Mouse (Mus musculus) thymus, postnatal 36 days (tissue): ENCODE measurements around the gene Ppp4r3a.

Experiments used
- DNase-seq, 2 experiments: peaks; one replicate each; pipeline ENCODE4 v3.0.0; 2022; ENCODE audit warnings: mixed read lengths in 2 of 2

Ppp4r3a gene

DNA sequence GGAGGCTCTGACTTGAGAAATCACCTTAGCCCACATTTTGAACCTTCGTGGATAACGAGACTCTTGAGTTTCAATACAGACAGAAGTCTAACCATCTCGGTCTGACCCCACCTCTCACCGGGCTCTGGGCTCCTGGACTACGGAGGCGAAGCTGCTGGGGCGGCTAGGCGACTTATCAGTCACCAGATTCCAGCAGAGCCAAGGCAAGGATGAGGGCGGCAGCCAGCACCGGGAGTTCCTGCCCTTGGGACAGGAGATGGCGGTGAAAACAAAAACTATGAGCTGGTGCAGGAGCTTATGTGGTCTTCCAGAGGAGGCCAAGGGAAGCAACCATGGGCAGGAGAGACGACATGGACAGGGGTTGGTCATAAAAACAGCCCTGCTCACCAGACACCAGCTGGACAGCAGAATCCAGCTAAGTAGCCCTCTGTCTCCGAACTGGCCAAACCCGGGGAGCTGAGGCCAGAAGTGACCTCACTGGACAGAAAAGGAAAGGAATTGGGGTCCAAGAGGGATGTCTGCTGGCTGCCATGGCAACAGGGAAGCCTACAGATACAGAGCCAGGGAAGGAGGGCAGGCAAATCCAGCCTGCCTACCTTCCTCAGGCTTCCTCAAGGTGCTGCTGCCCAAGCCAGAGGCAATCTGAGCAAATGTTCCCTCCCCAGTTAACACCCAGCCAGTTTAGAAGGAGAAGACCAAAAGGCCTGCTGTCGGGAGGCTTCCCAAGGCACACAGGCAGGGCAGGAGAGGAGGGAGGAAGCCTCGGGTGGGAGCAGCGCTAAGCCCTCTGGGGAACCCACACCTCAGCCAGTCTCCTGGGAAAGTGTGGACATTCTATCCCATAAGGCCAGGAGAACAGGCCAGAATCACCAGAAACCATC is 71.1 kb downstream of the Ppp4r3a start:
- DNase-seq = no peak

DNA sequence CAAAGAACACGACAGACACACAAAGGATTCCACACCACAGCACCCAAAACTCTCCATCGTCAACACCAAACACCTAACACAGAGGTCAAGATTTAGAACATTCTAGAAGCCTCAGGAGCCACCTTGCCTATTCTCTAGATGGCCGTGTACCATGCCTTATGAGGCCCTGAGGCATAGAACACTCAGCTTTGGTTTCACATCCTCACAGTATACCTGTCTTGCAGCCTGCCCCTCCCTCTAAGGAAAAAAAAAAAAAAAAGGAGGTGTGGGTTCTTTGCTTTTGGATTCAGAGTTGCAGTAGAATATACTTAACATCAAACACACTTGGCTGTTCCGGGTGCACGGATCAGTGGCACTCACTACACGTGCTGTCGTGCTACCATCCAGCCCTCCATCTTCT is 72.5 kb downstream of the Ppp4r3a start:
- no peak for DNase-seq

DNA sequence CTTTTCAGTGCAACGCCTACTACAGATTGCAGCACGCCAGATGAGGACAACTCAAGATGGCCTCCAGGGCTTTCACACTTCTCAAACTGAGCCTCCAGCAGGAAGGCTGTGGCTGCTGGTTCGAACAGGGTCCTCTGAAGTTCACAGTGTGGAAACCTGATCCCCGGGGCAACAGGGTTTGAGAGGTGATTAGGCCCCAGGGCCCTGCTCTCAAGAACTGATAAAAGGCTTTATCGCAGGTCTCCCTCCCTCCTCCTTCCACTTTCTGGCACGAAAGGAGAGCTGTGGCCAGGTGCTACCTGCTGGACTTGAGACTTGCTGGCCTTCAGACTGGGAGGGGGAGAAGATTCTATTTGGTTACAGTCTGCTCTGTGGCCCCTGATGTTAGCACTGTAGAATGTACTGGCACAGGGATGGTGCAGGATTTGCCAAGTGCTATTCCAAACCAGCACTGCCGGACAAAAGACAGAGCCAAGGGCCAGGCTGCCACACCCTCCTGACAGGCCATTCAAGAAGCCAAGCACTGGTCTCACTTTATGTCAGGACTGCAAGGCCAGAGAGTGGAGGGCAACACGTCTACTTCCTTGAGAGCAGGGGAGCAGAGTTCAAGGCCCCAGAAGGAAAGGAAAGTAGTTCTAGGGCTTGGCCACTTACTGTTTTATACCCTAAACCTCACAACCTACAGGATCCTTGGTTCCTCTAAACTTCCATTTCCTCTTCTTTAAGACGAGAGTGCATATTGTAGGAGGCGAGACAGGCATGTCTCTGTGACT is 73.2 kb downstream of the Ppp4r3a start:
- DNase-seq = no peak

DNA sequence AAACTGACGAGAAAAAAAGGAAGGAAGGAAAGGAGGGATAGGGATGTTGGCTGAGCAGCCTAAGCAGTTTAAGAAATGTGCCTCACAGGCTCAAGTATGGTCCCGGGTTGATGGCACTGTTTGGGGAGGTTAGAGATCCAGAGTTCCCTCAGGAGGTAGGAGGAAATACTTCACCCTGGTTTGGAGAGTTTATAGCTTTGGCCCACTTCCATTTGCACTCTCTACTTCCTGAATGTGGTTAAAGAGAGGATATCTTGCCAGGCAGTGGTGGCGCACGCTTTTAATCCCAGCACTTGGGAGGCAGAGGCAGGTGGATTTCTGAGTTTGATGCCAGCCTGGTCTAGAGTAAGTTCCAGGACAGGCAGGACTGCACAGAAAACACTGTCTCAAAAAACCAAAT is 74.3 kb downstream of the Ppp4r3a start:
- no peak for DNase-seq

DNA sequence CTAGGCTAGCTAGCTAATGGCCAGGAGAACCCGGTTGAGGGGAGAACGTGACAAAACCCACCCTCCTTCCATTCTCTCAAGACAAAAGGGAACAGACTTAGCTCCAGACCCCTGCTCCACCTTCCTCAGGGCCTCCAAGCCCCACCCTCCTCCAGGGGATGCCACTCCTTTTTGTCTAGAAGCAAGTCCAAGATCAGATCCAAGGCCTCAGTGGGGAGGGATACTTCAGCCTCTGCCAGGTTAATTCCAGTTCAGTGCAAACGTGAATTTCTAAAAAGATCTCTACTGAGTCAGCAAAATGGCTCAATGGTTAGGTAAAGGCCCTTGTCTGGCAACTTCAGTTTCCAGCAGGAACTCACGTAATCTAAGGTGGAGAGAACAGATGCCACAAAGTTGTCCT is 74.9 kb downstream of the Ppp4r3a start:
- DNase-seq = no peak

DNA sequence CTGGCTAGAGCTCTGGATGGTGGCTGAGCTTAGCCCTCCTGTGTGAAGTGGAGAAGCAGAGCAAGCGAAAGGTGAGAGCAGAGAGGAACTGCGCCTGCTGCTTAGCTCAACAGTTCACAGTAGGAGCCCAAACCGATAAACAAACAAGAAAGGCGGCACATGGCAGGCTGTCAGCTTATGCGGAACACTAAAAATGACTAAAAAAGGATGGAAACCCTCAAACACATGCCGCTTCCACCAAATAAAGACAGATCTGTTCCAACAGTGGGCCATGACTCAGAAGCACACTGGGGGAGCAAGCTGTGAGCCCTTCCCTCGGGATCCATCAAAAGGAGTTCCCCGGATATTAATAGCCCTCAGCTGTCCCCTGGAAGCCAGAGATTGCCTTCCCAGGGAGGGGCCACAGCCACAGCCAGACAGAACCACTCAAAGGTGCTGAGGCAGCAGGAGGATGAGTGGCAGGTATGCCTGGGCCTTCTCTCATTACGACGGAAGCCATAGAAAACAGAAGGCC is 75.5 kb downstream of the Ppp4r3a start:
- no peak for DNase-seq

DNA sequence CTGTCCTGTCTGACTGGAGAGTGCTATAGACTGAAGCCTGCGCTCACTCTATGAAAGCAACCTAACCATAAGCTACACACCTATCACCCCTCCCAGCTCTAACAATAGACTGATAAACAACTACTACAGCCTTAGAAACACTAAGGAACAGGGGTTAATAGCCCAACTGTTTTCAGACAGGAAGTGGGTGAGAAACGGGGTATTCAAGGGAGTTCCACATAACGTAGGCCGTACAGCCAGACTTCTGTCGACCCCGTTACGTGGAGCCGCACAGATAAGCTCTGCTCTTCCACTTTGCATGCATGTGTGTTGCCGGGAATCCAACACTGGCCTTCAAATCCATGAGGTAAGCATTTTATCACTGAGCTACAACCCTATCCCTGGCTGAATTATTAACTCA is 76.1 kb downstream of the Ppp4r3a start:
- DNase-seq = no peak

DNA sequence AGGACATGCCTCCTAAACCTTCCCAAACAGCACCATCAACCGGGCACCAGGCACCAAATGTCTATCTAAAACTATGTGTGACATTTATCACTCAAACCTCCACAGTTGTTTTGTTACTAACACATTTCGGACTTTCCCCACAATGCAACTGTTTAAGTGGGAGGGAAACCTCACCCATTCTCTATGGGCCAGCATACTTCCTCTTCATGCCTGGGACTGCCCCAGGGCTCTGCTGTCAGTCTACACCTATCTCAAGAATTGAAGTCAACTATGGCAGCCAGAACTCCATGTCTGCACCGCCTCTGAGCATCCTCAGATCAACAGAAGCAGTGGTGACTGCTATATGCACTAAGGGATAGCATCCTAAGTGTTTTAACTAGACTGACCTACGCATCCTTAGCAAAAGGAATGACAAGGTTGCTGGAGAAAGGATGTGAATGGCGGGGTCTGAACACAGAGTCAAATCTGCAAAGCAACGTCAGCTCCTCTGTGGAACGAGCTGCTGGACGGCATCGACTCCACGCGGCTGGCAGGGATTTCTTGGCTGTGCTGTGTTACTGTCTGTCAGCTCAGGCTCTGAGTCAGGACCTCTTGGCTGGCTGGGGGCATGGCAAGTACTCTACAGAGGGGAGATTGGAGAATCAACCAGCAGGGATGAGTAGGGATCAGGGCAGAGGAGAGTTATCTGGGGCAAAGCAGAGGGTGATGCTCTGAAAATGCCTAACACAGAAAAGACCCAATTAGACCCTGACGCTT is 77.7 kb downstream of the Ppp4r3a start:
- DNase-seq = no peak

DNA sequence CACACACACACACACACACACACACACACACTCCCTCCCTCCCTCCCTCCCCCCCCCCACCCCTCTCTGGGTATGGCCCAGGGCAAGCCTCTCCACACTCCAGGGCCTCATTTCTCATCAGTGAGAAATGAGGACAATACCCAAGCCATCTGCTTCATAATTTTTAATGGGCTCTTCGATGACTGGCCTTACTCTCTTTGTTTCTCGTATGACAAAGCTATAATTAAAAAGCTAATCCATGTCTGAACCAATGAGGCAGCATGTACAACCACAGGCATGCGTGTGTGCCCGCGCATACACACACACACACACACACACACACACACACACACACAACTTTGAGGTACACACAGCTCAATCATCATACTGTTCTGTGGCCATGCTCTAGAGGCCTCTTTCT is 78.5 kb downstream of the Ppp4r3a start:
- no peak for DNase-seq

DNA sequence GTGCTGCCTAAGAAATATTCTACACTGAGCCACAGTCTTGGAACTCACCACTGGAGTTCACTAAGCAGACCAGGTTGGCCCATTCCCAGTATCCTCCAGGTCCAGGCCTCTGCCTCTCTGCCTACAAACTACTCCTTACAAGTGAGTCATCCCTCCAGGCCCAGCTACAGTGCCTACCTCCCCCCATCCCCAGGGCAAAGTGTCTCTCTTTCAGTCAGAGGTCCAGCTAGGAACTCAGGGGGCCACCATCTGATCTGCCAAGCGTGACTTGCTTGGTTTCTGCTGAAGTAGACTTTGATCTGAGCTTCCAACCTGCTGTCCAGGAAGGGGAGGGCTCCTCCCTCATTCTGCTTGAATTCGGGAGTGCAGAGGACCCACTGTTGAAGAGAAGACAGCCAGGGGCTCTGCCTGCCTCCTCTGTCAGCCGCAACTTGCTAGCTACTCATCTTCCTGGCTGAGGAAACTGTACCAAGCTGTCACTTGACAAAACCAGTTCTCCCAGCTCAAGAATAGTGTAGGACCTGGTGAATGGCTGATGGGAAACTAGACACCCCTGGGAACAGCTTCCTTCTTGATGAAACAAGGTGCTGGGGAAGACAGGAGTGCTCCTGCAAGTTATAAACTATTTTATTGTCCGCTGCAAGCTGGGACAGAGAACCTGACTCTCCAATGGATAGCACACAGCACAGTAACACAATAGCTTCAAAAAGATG is 80.5 kb downstream of the Ppp4r3a start:
- DNase-seq = no peak

DNA sequence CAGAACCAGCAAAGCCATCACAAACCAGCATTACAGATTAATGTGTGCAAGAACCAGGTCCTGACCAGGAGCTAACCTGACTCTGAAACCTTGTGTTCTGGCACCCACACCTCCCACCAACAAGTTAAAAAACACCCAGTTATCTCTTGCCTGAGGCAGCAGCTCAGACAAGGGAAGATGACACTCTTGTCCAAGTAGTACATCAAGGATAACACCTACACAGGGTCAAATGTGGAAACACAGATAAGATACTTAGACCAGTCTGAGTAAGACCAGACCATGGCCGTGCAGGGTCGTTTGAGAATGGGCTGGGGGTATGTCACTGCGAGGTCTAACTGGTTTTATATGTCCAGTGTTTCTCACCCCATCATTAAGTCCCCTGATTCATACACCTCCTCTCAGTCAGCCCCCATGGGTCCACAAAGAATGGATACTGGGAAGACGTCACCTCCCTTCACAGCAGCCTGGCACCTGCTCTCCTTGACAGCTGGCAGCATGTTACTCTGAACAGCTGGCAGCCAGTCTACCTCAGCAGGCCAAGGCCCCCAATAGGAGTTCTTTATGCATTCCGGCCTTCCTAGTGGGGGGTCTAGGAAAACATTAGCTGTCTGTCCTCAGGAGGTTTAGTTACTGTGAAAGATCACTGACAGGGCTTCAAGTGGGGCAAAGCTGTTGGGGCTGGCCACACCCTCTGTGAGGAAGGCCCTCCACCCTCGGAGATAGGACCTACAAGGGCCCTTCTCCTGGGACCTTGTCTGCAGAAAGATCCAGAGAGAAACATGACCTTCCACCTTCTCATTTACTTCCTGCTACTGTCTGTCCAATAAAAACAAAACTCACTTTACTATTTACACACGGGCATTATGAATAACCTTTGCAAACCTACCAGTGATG is 84.2 kb downstream of the Ppp4r3a start:
- no peak for DNase-seq

DNA sequence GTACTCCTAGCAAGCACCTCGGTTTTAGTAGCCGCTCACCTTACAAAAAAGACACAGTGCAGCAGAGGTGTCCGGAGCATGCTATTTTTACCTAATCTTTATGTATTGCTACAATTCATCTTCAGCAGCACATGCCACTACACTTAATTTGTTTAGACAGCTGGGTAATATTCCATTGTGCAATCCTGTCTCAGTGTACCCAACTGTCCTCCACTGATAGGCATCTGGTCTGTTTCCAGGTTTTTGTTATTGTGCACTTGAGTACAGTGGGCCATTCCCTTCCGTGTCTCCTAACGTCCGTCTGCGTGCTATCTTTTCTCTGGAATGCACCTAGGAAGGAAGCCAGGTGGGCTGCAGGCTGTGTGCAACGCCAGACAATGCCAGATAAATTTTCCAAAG is 84.9 kb downstream of the Ppp4r3a start:
- DNase-seq = no peak

DNA sequence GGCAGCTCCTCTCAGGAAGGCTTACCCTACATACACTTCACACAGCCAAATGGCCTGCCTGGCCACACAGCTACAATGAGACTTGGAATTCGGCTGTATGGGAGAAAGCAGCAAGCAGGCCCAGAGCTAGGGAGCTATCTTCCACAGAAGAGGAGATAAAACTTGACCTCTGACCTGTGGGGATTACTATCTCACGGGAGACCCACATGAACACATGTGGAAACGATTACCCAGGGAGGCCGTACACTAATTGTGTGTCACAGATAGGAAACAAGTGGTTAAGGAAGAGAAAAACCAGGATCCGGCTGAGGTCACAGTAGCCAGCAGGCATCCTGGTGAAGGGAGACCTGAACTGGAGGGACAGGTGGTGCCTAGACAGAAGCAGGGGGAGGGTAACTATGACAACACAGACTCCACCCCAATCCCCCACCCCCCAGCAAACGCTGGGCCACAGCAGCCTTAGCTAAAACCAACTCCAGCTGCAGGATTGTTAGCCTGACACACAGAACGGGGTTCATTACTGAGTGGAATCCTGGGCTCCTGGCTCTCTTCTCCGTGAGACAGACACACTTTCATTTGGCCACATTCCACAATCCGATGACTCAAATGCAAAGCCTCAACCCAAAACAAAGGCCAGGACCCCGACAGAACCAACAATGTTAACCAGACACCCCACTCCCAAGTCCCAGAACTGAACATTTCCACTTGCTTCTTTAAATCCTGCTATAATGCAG is 85.5 kb downstream of the Ppp4r3a start:
- DNase-seq = no peak

DNA sequence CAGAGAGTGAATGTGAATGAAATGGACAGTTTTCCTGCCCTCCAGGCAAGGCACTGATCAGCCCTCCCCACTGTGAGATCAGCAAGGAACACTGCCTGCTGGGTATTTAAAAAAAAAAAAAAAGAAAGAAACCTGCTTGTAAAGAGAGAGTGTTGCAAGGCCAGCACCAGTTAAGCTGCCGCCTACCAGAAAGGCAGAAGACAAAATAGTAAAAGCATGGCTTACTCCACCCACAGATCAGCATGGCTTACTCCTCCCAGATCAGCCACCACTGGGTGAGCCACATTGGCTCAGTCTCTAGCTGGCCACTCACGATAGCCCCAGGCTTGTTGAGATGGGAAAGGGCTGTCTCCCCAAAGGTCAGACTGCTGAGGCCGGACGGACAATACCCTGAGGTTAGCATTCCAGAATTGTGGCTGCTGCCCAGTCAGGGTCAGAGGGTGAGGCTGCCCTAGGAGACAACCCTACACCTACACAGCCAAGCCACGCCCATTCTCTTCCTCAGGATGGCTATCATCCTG is 87.1 kb downstream of the Ppp4r3a start:
- DNase-seq = no peak

DNA sequence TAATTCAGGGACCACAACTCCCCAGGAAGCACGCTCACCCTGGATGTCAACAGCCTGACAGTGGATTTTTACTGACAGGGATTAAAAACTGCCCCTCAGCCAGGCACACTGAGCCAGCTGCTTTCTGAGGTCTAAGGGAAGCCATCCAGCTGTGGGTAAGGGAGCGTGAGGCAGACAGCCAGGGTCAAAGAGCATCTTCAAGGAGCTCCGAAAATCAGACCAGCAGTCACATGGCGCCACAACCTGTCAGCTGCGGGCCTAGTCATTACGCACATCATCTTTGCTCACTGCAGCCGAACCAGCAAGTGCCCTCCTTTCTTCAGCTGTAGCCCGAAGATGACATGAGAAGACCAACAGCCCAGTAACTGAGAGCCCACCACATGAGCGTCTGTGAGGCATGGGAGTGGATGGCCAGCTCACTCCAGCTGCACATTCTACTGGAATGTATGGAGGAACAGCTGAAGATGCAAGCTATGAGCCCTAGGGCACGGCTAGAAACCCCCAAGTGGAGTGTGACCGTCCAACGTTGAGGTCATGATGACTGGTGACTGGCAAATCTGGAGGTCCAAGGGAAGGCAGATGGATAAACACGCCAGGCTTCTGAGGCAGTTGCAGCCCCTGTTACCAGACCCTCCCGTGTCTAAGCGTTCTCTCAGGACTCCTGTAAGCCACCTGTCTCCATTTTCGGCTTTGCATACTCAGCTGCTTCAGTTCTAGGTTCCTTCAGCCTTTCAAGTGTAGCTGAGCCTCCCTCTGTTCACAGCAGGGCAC is 87.7 kb downstream of the Ppp4r3a start:
- DNase-seq = no peak

DNA sequence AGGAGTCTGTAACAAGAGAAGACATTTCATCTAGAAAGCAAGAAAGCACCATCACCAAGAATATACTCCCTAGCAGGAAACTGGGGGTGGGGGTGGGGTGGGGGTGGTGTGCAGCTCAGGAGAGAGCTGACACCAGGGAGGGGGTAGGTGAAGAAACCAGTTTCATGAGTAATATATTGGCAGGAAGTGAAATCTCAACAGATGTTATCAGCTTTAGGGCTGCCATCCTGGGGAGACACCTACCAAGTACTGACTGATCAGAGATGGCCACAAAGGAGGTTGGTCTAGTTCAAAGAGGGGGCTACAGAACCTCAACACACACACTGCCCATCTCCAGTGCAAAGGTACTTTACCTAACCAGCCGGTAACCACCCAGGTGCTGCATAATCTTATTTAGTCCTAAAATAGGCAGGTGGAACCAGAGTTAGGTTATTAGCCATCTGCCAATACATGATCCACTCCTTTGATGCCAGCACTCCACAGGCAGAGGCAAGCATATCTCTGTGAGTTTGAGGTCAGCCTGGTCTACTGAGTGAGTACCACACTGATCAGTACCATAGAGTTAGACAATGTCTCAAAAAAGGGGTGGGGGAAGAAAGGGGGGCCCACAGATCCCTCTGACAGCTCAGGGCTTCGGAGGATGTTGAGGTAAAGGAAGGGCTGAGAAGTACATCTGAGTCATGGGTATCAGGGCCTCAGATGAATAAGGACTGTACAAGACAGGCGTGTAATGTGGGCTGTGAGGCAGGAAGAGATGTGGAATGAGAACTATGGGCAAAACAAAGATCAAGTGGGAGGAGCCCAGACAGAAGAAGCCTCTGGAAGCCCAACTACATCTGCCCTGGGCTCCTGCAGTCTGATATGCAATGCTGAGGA is 89.1 kb downstream of the Ppp4r3a start:
- no peak for DNase-seq

DNA sequence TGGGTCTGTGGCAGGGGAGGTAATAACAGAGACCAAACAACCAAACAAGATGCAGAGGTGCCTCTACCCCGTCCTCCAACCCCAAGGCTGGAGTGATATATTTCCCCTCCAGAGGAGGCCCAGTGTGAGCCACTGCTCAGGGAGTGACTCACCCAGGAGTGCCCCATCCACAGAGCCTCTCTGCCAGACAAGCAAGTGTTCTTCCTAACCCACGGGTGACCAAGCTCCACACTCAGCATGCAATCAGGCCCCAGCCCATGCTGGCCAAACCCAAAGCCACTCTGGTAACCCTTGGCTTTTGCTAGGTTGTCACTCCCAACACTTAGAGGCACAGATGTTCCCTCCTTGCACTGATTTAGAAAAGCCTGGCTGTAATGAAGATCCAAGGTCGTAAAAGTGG is 90.4 kb downstream of the Ppp4r3a start:
- no peak for DNase-seq

DNA sequence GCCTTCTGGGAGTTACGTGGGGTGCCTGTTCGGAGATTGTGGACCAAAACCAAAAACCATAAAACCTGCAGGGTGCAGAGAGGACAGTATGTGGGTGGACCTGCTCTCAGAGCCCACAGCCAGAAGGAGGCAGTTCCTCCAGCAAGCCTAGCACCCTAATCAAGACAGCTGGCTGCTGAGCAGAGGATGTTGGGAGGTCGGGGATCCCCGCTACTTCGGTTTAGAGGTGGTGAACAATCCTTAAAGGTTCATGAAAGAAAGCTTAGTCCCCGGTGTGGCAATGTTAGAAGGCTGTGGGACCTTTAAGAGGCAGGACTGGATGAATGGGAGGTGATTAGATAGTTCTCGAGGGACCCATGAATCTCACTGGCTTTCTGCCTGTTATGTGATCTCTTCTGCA is 91.0 kb downstream of the Ppp4r3a start:
- no peak for DNase-seq

DNA sequence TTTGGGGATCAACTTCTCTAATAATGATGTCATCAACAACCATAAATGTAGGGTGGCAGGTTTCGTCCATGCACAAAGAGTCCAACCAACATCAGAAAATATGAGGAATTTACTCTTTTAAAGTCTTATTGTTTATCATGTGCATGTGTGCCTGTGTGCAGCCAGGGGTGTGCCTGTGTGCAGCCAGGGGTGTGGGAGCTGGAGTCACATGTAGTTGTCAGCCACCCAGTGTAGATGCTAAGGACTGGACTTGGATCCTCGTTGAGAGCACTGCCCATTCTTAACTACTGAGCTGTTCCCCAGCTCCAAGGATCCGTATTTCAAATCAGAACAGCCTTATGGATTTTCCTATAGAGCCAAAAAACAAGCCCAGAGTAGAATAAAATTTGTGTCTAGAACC is 92.4 kb downstream of the Ppp4r3a start:
- no peak for DNase-seq
